Mouse (Mus musculus) forebrain, embryonic 10.5 days (tissue): Measurements from ENCODE around the gene Get4. TPM values are rescaled to one million over a fixed set of nuclear protein-coding genes. Genes with fewer than 3 reads are reported as not detected.

ENCODE experiments used
- DNase-seq: peaks from one replicate; pipeline ENCODE4 v3.0.0-alpha.2; 2017; ENCODE audit warnings: low spot score; ENCODE audit errors: extremely low spot score
- H3K27ac ChIP-seq: fragments of 300-500 bp; sonication (generic); 2 replicates; pipeline ENCODE4 v1.5.1; 2016; ENCODE audit warnings: mild to moderate bottlenecking
- H3K27me3 ChIP-seq: fragments of 300-500 bp; sonication (generic); 2 replicates; pipeline ENCODE4 v1.6.1; 2016; ENCODE audit warnings: mild to moderate bottlenecking; ENCODE audit not compliant: poor library complexity, severe bottlenecking
- H3K36me3 ChIP-seq: fragments of 300-500 bp; sonication (generic); replicated peaks from 2 replicates; pipeline ENCODE4 v1.6.1; 2016; ENCODE audit warnings: mild to moderate bottlenecking, moderate library complexity
- H3K4me1 ChIP-seq: fragments of 300-500 bp; sonication (generic); 2 replicates; pipeline ENCODE4 v1.6.1; 2016
- H3K4me3 ChIP-seq: fragments of 300-500 bp; sonication (generic); 2 replicates; pipeline ENCODE4 v1.5.1; 2016; ENCODE audit warnings: mild to moderate bottlenecking, moderate library complexity
- H3K9me3 ChIP-seq: fragments of 300-500 bp; sonication (generic); 2 replicates; pipeline ENCODE4 v1.6.1; 2016; ENCODE audit warnings: mild to moderate bottlenecking, moderate library complexity
- WGBS: fragments of 180-500 bp; shearing (Covaris S2); methylation state at CpG from one replicate; pipeline ENCODE4 v1.1.7; 2016; 5-methylcytosine and 5-hydroxymethylcytosine counted together
- polyA plus RNA-seq: library from polyadenylated mRNA; unstranded; fragments of >200 nt; fragmentation: Nextera tagmentation; extraction: Ambion mirVana; gene quantifications from 2 replicates; pipeline ENCODE4 v1.2.1, GENCODE M21; 2016

Get4 gene
- polyA plus RNA-seq, 1 experiment from 2014 or later, result 187 TPM

- DNase-seq, result no peak
- Histone ChIP-seq H3K27ac (no peak overlapping the region), H3K9me3 (no peaks in the 10 kb centered on the region), H3K27me3 (peaks cover 4% of the 10 kb centered on the region; the same call in 1 of the 2 replicates), H3K4me3 (no peak overlapping the region), H3K4me1 (no peaks in the 10 kb centered on the region), H3K36me3 (no peaks in the 10 kb centered on the region)
- WGBS, result 87% methylated on average over 6 of the region's 6 CpGs
These were observed 65.0 kb downstream of the Get4 start for GRCm38 (mm10) chr5:139316982-139317675.

- H3K36me3 ChIP-seq, result no peaks in the 10 kb centered on the region
- H3K27ac ChIP-seq, result no peak overlapping the region
- no peak for DNase-seq
- peaks cover 12% of the 10 kb centered on the region for H3K27me3 ChIP-seq
- no peaks in the 10 kb centered on the region for H3K9me3 ChIP-seq
- WGBS, result 71% methylated on average over 21 of the region's 21 CpGs
- H3K4me3 ChIP-seq, result no peak overlapping the region
- peaks cover 3% of the 10 kb centered on the region; the same call in 1 of the 2 replicates for H3K4me1 ChIP-seq
These were observed 65.8 kb downstream of the Get4 start for GRCm38 (mm10) chr5:139317751-139318504.

Other genes with a start within 250 kb of the Get4 start
- 3.3 and 5.1 TPM in 2 replicates for gene Prkar1b, start 102.3 kb upstream of the Get4 start, polyA plus RNA-seq
- 8.0 and 9.9 TPM in 2 replicates for gene Dnaaf5, start 102.1 kb upstream of the Get4 start, polyA plus RNA-seq
- gene Sun1, start 51.7 kb upstream of the Get4 start, polyA plus RNA-seq, result 52.9 and 53.8 TPM in 2 replicates
- gene Adap1, start 73.3 kb downstream of the Get4 start, polyA plus RNA-seq, result 0.27 and 0.49 TPM in 2 replicates
- gene Cox19, start 99.1 kb downstream of the Get4 start, polyA plus RNA-seq, result 119 and 120 TPM in 2 replicates
- gene Cyp2w1, start 100.3 kb downstream of the Get4 start, polyA plus RNA-seq, result not detected in 2 replicates
- 1.6 and 1.8 TPM in 2 replicates for gene Gpr146, start 125.4 kb downstream of the Get4 start, polyA plus RNA-seq
- gene C130050O18Rik, start 153.0 kb downstream of the Get4 start, polyA plus RNA-seq, result 0.15 and 0.34 TPM in 2 replicates
- gene Gper1, start 170.8 kb downstream of the Get4 start, polyA plus RNA-seq, result 0.44 and 0.50 TPM in 2 replicates
- gene 3110082I17Rik, start 208.2 kb downstream of the Get4 start, polyA plus RNA-seq, result 69.4 and 70.5 TPM in 2 replicates
- gene Zfand2a, start 232.2 kb downstream of the Get4 start, polyA plus RNA-seq, result 9.6 and 10.2 TPM in 2 replicates